Mouse (Mus musculus): ENCODE measurements around the gene Gm13289.
"Not testable (repeated sequence)": the region's sequence is repeated elsewhere in the genome, so short reads cannot be mapped to it uniquely, and the experiment has no call there.

Gm13289 gene

GRCm38 (mm10) chr4:88776622-88777021 is at the start of gene Gm13289:
Gene Gm13289, plus strand, starts transcription at chr4:88776922.
- not testable (repeated sequence) for DNase-seq

GRCm38 (mm10) chr4:88727324-88727723 is 49.4 kb upstream of the Gm13289 start:
- DNase-seq = peak; percentile 34 to 42

- peak; percentile 44 to 81 for DNase-seq
Observed at GRCm38 (mm10) chr4:88738480-88738879, 38.2 kb upstream of the Gm13289 start.

GRCm38 (mm10) chr4:88739036-88739435 is 37.7 kb upstream of the Gm13289 start:
- DNase-seq = no peak

- no peak for DNase-seq
Observed at GRCm38 (mm10) chr4:88741426-88741825, 35.3 kb upstream of the Gm13289 start.

GRCm38 (mm10) chr4:88742771-88743371 is 33.9 kb upstream of the Gm13289 start:
- DNase-seq = no peak

GRCm38 (mm10) chr4:88744207-88744606 is 32.5 kb upstream of the Gm13289 start:
- DNase-seq = no peak

- no peak for DNase-seq
Observed at GRCm38 (mm10) chr4:88749926-88750325, 26.8 kb upstream of the Gm13289 start.

GRCm38 (mm10) chr4:88754818-88755340 is 21.8 kb upstream of the Gm13289 start, which contains the start of gene Gm13271:
Gene Gm13271, plus strand, starts transcription at chr4:88754868.
- peak; percentile 67 to 71 for DNase-seq

- peak in 1 of 2 experiments; percentile 12 for DNase-seq
Observed at GRCm38 (mm10) chr4:88756581-88757513, 19.9 kb upstream of the Gm13289 start.

GRCm38 (mm10) chr4:88757628-88758031 is 19.1 kb upstream of the Gm13289 start:
- peak; percentile 90 to 93 for DNase-seq

- DNase-seq = not testable (repeated sequence)
Observed at GRCm38 (mm10) chr4:88758751-88759150, 18.0 kb upstream of the Gm13289 start.

- DNase-seq = peak; percentile 33 to 42
Observed at GRCm38 (mm10) chr4:88759610-88760268, 17.0 kb upstream of the Gm13289 start, which contains the start of gene Gm13283. Gene Gm13283, plus strand, starts transcription at chr4:88760119.

GRCm38 (mm10) chr4:88760431-88760830 is 16.3 kb upstream of the Gm13289 start:
- DNase-seq = peak; percentile 85

GRCm38 (mm10) chr4:88761776-88762175 is 14.9 kb upstream of the Gm13289 start:
- peak; percentile 57 to 63 for DNase-seq

- not testable (repeated sequence) for DNase-seq
Observed at GRCm38 (mm10) chr4:88762341-88762740, 14.4 kb upstream of the Gm13289 start.

GRCm38 (mm10) chr4:88763384-88764018 is 13.2 kb upstream of the Gm13289 start:
- peak; percentile 70 to 79 for DNase-seq

- not testable (repeated sequence) for DNase-seq
Observed at GRCm38 (mm10) chr4:88773534-88773933, 3.2 kb upstream of the Gm13289 start, which contains the start of gene Gm13290. Gene Gm13290, plus strand, starts transcription at chr4:88773834.

- not testable (repeated sequence) for DNase-seq
Observed at GRCm38 (mm10) chr4:88779550-88779949, 2.8 kb downstream of the Gm13289 start, which contains the start of gene Gm13272. Gene Gm13272, plus strand, starts transcription at chr4:88779850.

GRCm38 (mm10) chr4:88780320-88780719 is 3.6 kb downstream of the Gm13289 start:
- not testable (repeated sequence) for DNase-seq

GRCm38 (mm10) chr4:88781831-88782230 is 5.1 kb downstream of the Gm13289 start, which contains the start of gene Ifnz:
Gene Ifnz, plus strand, starts transcription at chr4:88782131.
- DNase-seq = not testable (repeated sequence)

GRCm38 (mm10) chr4:88782335-88782734 is 5.6 kb downstream of the Gm13289 start:
- DNase-seq = not testable (repeated sequence)

All from kidney, adult 8-10 months (tissue).